Mouse (Mus musculus) right cerebral cortex, postnatal 25 days (tissue): Measurements from ENCODE around the gene Fam43a.

Source experiments
- DNase-seq: peaks from one replicate; pipeline ENCODE4 v3.0.0; 2022

The Fam43a gene

DNA sequence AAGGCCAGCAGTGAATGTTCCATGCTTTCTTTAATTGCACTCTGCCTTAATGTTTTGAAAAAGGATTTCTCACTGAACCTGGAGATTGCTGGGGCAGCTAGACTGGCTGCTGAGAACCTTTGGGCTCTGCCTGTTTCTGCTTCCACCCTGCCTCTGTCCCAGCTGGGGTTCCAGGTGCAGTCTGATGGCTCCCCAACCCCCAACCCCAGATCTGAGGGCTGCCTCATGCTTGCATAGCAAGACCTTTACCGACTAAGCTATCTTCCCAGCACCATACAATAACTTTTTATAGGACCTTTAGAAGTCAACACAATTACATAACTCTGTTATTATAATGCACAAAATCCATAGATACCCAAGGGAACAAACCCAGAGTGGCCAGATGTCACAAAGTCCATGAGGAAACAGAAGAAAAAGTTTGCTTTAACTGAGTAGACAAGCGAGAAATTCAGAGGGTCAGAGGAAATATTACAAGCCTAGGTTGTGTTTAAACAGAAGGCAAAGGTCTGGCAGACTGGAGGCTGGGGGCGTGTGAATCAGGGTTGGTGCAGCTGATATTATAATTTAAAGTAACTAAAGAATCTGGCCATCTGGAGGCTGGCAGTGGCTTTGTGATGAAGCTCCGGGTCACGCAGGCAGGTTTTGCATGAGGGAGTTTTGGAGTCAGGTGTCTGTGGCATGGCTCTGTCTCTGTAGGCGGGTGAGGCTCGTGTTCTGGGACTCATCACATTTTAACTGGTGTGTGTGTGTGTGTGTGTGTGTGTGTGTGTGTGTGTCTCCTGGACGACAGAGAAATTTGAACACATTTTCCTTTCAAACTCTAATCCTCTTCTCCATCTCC, 34.6 kb downstream of the Fam43a start:
- DNase-seq, result no peak

DNA sequence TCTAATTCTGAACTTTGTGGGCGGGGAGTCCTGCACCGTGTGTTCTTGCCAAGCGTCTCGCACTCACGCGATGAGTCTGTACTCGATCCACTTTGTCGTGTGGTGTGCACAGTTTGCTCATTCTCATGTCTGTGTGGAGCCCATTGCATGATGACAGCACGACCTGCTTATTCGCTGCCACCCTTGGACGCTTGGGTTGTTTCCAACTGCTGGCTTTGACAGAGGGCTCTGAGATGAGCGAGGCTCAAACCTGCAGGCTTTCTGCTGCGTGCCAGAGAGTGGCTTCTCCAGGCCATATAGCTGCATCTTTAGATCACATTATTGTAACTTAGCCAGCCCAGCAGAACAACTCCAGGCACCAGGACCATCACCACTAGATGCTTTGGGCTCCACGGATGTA, 39.1 kb downstream of the Fam43a start:
- DNase-seq, result no peak

DNA sequence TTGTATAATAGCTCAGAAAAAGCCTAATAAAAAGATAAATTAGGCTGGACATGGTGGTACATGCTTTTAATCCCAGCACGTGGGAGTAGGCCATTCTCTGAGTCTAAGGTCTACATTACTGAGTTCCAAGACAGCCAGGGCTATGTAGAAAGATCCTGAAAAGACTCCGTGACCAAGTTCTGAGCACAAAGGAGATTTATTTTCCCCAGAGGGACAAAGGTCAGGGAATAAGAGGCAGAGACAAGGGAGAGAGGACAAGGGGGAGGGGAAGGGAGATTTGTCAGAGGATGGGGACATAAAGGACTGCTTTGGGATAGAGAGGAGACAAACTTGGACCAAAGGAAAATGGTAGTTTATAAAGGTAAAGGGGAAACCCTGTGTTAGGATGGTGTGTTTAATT, 41.1 kb downstream of the Fam43a start:
- no peak for DNase-seq

- no peak for DNase-seq
Observed at GRCm38 (mm10) chr16:30641408-30641807, 41.9 kb downstream of the Fam43a start.

GRCm38 (mm10) chr16:30642229-30642628, 42.7 kb downstream of the Fam43a start:
- DNase-seq, result no peak

- no peak for DNase-seq
Observed at GRCm38 (mm10) chr16:30644981-30645380, 45.5 kb downstream of the Fam43a start.

DNA sequence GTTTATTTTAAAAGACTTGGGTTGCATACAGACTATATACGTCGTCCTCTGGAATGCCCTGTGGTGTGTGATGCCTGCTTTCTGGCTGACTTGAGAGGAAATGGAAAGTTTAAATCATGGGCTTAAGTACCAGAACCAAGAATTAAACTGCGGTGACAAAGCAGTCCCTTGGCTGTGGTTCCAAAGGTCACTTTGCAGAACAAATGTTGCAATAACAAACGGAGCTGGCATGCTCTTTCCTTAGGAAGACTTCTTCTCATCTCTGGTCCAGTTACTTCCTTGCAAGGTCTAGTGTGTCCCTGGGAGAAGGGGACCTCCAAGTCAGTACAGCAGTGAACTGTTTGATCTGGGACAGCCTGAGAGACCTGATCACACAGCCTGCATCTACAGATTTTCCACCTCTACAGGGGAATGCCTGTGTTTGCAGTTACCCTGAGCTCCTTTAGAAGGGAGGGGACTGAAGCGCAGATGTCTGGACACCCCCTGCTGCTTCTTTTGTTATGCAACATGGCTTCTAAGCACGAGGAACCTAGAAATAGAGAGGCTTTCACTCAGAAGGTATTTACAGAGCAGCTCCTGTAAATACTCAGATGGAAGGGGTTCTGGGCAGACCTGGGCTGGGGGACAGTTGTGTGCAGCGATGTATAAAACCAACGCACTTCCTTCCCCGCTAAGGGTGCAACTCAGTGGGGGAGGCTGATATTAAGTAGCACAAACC, 46.5 kb downstream of the Fam43a start:
- DNase-seq, result no peak

- DNase-seq, result no peak
Observed at GRCm38 (mm10) chr16:30646856-30647255, 47.3 kb downstream of the Fam43a start.

DNA sequence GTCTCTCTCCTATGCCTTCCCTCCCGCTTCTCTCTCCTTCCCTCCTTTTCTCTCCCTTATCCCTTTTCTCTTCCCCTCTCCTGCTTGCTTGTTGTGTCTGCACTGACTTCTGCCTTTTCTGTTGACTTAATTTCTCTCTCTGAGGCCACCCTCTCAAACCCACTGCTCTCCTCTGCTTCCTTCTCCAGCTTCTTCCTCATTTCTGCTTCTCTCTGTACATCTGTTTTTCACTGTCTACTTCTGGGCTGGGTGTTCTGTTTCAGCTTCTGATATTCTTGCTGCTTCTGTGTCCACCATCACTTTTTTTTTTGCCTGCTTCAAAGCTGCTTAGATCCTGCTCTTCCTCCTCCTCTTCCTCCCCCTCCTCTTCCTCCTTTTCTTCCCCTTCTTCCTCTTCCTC, 51.8 kb downstream of the Fam43a start:
- no peak for DNase-seq
